Mouse (Mus musculus): Measurements from ENCODE around the gene Tmigd1.
A peak's percentile ranks its signal among the peaks of the same experiment; 100 is the strongest.
"Not testable (repeated sequence)": the region's sequence is repeated elsewhere in the genome, so short reads cannot be mapped to it uniquely, and the experiment has no call there.

Gene Tmigd1

GRCm38 (mm10) chr11:76898751-76899150 is 3.2 kb upstream of the Tmigd1 start:
- no peak for DNase-seq (ENCODE audit: low spot score)

DNA sequence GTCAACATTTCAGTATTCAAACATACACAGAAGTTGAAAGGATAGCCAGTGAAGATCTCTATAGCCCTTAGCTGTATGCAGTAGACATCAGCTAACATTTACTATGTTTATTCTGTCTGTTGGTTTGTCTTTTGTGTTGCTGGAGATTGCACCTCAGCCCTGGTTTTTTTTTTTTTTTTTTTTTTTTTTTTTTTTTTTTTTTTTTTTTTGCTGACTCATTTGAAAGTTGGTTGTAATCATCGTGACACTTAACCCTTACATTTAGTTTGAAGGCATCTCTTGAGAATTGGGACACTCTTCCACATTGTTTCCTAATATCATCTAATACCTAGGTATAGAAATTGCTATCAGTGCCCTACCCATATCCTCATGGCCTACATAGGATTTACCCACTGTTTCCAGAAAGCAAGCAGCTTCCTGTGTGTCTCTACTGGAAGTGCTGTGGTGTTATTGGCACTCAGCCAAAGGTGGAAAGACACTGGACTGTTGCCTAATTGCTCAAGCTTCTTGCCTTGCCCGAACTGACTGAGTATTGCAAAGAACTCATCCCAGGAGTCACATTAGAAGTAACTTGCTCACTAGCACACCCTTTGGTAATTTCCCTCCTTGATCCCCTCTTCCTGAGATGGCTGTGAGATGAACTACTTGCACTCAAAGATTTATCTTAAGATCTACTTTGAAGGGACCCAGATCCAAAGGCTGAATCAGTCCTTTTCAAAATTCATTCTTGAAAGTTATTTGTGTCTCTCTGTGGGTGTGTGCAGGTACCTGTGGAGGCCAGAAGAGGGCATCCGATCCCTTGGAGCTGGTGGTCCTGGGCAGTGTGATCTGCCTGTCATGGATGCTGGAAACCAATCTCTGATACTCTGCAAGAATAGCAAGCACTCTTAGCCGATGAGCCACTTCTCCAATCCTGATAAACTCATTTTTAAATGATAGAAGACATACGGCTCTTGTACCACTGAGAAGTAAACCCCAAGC is 1.9 kb upstream of the Tmigd1 start:
- no peak for DNase-seq (ENCODE audit: low spot score)

GRCm38 (mm10) chr11:76904340-76904739 is 2.4 kb downstream of the Tmigd1 start:
- no peak for DNase-seq (ENCODE audit: low spot score)

GRCm38 (mm10) chr11:76908651-76909050 is 6.7 kb downstream of the Tmigd1 start:
- no peak for DNase-seq (ENCODE audit: low spot score)

GRCm38 (mm10) chr11:76911325-76912054 is 9.5 kb downstream of the Tmigd1 start:
- no peak for DNase-seq (ENCODE audit: low spot score)

- no peak for DNase-seq (ENCODE audit: low spot score)
Measured at GRCm38 (mm10) chr11:76912055-76912395, 10.1 kb downstream of the Tmigd1 start.

GRCm38 (mm10) chr11:76914366-76914765 is 12.4 kb downstream of the Tmigd1 start:
- DNase-seq (ENCODE audit: low spot score), result no peak

- DNase-seq (ENCODE audit: low spot score), result no peak
Measured at GRCm38 (mm10) chr11:76916539-76917229, 14.7 kb downstream of the Tmigd1 start.

- no peak for DNase-seq (ENCODE audit: low spot score)
Measured at GRCm38 (mm10) chr11:76917230-76917548, 15.2 kb downstream of the Tmigd1 start.

DNA sequence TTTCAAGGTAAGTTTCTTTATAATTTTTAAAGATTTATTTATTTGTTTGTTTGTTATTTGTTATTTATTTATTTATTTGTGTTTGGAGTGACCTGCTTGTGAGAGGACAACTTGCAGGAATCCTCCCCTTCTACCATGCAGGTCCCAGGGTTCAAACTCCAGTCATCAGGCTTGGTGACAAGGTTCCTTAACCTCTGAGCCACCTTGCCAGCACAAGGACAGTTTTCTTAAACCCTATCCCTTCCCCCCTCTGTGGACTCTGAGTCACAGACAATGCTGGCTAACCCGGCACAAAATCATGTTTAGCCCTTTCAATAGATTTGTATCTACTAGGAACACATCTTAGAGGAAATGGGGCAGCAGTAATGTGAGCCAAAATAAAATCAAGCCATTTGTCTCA is 18.6 kb downstream of the Tmigd1 start:
- DNase-seq (ENCODE audit: low spot score), result no peak

- no peak for DNase-seq (ENCODE audit: low spot score)
Measured at GRCm38 (mm10) chr11:76924759-76925236, 22.8 kb downstream of the Tmigd1 start, which contains the start of gene Blmh. TSS of gene Blmh (plus strand) at chr11:76924809.

DNA sequence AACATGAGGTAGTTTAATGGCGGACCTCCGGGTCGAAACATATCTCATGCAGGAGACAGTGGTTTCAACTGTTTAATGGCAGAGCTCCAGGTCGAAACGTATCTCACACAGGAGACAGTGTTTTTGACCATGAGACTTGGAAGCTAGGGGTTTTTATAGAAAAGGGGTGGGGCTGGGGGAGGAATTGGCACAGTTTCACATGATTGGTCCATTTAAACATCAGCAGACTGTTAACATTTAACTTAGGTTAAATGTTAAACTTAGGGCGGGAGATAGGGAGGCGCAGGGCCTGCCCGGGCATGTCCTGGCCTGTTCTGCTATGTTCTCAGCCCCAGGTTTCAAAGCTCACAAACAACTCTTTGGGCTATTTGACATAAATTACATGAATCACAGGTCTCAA is 26.6 kb downstream of the Tmigd1 start:
- not testable (repeated sequence) for DNase-seq (ENCODE audit: low spot score)

DNA sequence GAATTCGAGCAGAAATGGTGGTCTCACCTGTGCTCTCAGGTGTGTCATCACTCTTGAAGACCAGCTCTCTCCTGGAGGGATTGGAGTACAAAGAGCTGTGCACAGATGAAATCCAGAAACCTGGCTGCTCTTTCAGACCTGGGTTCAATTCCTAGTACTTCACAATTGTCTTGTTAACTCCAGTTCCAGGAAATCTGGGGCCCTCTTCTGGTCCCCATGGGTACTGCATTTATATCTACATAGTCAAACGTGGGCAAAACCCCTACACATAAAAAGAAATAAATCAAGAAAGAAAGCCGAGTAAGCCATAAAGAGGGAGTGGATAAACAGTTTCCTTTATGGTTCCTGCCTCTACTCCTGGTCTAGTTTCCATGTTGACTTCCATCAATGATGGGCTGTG is 31.2 kb downstream of the Tmigd1 start:
- no peak for DNase-seq (ENCODE audit: low spot score)

GRCm38 (mm10) chr11:76936578-76936977 is 34.6 kb downstream of the Tmigd1 start:
- no peak for DNase-seq (ENCODE audit: low spot score)

- no peak for DNase-seq (ENCODE audit: low spot score)
Measured at GRCm38 (mm10) chr11:76944839-76945238, 42.9 kb downstream of the Tmigd1 start.

GRCm38 (mm10) chr11:76945386-76946202 is 43.6 kb downstream of the Tmigd1 start:
- DNase-seq (ENCODE audit: low spot score), result peak; percentile 89

DNA sequence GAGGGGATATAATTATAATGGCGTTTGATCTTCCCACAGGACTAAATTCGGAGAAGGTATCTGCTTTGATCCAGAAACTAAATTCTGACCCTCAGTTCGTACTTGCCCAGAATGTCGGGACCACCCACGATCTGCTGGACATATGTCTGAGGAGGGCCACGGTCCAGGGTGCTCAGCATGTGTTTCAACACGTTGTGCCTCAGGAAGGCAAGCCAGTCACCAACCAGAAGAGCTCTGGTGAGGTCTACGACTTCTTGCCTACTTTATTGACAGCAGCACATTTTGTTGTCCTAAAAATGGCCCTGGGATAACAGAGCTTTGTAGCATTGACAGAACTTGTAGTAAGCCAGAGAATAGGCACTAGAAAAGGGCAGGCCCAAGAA is 44.2 kb downstream of the Tmigd1 start:
- DNase-seq (ENCODE audit: low spot score), result no peak

DNA sequence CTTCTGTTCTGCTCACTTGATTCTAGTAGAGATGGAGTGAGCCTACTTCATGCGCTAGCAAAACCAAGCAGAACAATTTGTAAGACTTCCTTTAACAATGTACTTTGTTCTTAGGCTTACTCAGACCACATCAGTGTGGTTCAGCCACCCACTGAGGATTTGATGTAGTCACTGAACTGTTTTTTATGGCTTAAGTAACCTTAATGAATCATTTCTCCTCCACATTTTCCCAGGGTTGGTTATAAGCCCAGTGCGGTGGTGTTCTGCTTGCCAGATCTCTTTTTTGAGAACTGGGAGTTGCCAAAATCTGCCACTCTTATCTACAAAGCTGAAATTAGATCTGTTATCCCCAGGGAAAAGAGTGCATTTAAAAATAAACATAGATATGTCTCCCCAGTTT is 51.6 kb downstream of the Tmigd1 start:
- peak; percentile 47 for DNase-seq (ENCODE audit: low spot score)

DNA sequence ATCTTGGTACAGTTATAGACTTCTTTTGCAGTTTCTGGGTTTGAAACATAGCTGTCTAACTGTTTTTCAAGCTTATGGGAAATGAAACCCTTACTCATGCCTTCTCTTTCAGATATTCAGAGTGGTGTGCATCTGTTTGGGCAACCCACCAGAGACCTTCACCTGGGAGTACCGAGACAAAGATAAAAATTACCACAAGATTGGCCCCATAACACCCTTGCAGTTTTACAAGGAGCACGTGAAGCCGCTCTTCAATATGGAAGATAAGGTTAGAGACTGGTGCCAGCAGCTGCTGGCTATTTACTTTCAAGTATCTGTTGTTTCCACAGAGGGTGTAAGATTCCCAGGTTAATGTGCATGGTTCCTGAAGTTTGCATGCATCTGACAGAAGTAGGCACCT is 63.7 kb downstream of the Tmigd1 start:
- DNase-seq (ENCODE audit: low spot score), result no peak

Data from ovary, adult 18-20 months (tissue).